Mouse (Mus musculus) liver, postnatal 0 days (tissue): ENCODE measurements at regions not wholly inside any gene's neighbourhood (a gene's known extent, or its start where the extent isn't known, plus 50 kb on each side); places are given as distances from the start of the nearest gene placed in this dataset.

Experiments
- ATAC-seq: fragments of 200-750 bp; cut with Nextera tagmentation; 2 replicates; pipeline ENCODE4 v1.8.0; 2017; ENCODE audit warnings: mild to moderate bottlenecking, moderate library complexity
- DNase-seq: peaks from one replicate; pipeline ENCODE4 v3.0.0-alpha.2; 2016
- H3K27ac ChIP-seq: fragments of 300-500 bp; sonication (generic); 2 replicates; pipeline ENCODE4 v1.5.1; 2014; ENCODE audit warnings: antibody characterized with exemption, moderate library complexity, mild to moderate bottlenecking, low read depth
- H3K27me3 ChIP-seq: fragments of 300-500 bp; sonication (generic); 2 replicates; pipeline ENCODE4 v1.6.1; 2014; ENCODE audit warnings: low read length, control low read depth, mixed read lengths; ENCODE audit not compliant: insufficient read depth
- H3K36me3 ChIP-seq: fragments of 300-500 bp; sonication (generic); replicated peaks from 2 replicates; pipeline ENCODE4 v1.6.1; 2014; ENCODE audit warnings: mild to moderate bottlenecking, control low read depth, low read length, moderate library complexity, mixed read lengths; ENCODE audit not compliant: insufficient read depth
- H3K4me1 ChIP-seq: fragments of 300-500 bp; sonication (generic); 2 replicates; pipeline ENCODE4 v1.6.1; 2014; ENCODE audit warnings: antibody characterized with exemption, mild to moderate bottlenecking, control low read depth; ENCODE audit not compliant: insufficient read depth
- H3K4me2 ChIP-seq: fragments of 300-500 bp; sonication (generic); 2 replicates; pipeline ENCODE4 v1.6.1; 2014; ENCODE audit warnings: low read depth, mild to moderate bottlenecking, low read length, moderate library complexity, mixed read lengths
- H3K4me3 ChIP-seq: fragments of 300-500 bp; sonication (generic); 2 replicates; pipeline ENCODE4 v1.5.1; 2014; ENCODE audit warnings: low read depth, low read length
- H3K9ac ChIP-seq: fragments of 300-500 bp; sonication (generic); replicated peaks from 2 replicates; pipeline ENCODE4 v1.6.1; 2014; ENCODE audit warnings: mild to moderate bottlenecking, moderate library complexity
- H3K9me3 ChIP-seq: fragments of 300-500 bp; sonication (generic); 2 replicates; pipeline ENCODE4 v1.6.1; 2016; ENCODE audit warnings: mild to moderate bottlenecking, control low read depth, low read length, mixed read lengths
- CTCF ChIP-seq: sonication (generic); IDR thresholded peaks from 2 replicates; pipeline ENCODE4 v1.5.1; 2016; ENCODE audit warnings: antibody characterized with exemption, low read depth
- EP300 ChIP-seq: IDR thresholded peaks from 2 replicates; pipeline ENCODE4 v1.6.1; 2016; ENCODE audit warnings: antibody characterized with exemption, low read depth, mild to moderate bottlenecking
- WGBS: fragments of 180-500 bp; shearing (Covaris S2); extraction: QIAGEN DNeasy Blood & Tissue Kit; methylation state at CpG from one replicate; pipeline ENCODE4 v1.1.7; 2014; ENCODE audit not compliant: insufficient replicate concordance; 5-methylcytosine and 5-hydroxymethylcytosine counted together

DNA sequence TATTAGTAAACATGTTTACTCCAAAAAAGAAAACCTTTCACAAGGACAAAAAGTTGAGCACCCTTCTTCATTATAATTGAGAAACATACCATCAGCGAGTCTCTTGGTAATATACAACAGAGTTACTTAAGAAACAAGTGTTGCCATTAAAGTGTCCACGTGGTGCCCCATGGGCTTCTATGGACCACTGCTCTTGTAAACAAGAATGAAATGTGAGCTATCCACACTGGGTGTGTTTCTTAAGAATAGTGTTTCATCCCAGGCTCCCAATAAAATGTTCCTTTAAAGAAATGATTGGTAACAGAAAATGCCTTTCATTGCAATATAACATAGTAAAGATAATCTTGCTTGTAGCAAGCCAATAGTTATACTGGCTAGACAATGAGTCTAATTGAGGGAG is 803.6 kb upstream of the Acvr2a start:
- Histone ChIP-seq H3K4me1 (no peaks in the 10 kb centered on the region), H3K9ac (no peak overlapping the region), H3K36me3 (no peaks in the 10 kb centered on the region), H3K4me2 (no peak overlapping the region), H3K27me3 (no peaks in the 10 kb centered on the region), H3K9me3 (no peaks in the 10 kb centered on the region), H3K27ac (no peak overlapping the region), H3K4me3 (no peak overlapping the region)
- DNase-seq (no peak), ATAC-seq (no peak)
- 73% methylated on average over 2 of the region's 2 CpGs for WGBS
- no peak for TF ChIP-seq EP300
- TF ChIP-seq CTCF: no peak

DNA sequence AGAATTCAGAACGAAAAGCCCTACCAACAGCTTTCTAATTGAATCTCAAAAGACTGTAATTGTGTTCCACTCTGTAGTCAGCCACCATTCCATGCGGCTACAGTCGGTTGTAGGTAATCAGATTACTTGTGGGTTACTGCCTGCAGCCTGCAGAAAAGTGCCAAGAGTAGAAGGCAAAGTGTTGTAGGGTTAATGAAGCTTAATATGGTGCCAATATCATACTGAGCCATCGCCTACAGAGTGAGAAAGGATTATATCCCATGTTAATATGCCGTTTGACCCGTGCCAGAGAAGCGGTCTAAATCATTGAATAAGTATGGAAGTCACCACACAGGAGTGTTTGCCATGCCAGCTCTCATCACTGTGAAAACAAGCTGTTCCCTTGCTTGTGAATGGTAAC is 786.4 kb upstream of the Acvr2a start:
- Histone ChIP-seq H3K4me3 (no peak overlapping the region), H3K36me3 (no peaks in the 10 kb centered on the region), H3K4me1 (no peaks in the 10 kb centered on the region), H3K9me3 (no peaks in the 10 kb centered on the region), H3K4me2 (no peak overlapping the region), H3K9ac (no peak overlapping the region), H3K27me3 (no peaks in the 10 kb centered on the region), H3K27ac (no peak overlapping the region)
- 78% methylated on average over 7 of the region's 7 CpGs for WGBS
- TF ChIP-seq CTCF: no peak
- TF ChIP-seq EP300: no peak
- DNase-seq (no peak), ATAC-seq (no peak)

DNA sequence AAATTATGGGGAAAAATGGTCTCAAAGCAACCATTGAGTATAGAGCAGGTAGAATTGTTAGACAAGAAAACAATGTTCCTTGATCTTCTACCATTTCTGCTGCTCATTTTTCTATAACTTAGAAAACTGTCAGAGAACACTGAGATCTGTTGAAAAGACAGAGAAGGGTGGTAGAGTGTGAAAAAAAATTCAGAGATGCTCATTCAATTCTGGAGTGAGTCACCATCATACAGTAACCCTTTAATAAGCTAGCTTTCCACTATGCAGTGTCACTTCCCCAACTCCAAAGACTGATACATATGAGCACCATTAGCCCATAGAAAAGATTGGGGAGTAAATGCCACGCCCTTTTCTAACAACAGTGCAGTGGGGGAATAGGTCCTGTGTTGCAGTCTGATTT is 752.5 kb upstream of the Acvr2a start:
- ATAC-seq (no peak), DNase-seq (no peak)
- Histone ChIP-seq H3K4me1 (no peaks in the 10 kb centered on the region), H3K4me3 (no peak overlapping the region), H3K4me2 (no peak overlapping the region), H3K9me3 (no peaks in the 10 kb centered on the region), H3K36me3 (no peaks in the 10 kb centered on the region), H3K9ac (no peak overlapping the region), H3K27me3 (no peaks in the 10 kb centered on the region), H3K27ac (no peak overlapping the region)
- TF ChIP-seq CTCF: no peak
- no peak for TF ChIP-seq EP300
- 39% methylated on average over 1 of the region's 1 CpGs for WGBS

DNA sequence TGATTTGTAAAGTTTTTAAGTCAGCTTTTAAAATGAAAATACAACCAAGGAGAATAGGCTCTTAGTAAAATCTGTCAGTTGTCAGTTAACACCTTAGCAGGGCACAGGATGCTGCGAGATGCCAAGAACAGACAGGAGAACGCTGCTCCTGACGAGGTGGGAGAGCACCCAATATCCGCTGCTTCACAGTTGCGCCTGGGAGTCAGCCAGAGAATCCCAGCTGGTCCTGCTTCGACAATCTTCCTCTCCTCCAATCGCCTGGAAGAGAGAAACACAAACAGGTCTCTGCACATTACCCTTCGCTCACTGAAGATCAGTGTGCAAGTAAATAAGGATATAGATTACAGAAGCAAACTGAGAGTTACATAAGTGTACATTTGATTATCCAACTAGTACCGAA is 750.5 kb upstream of the Acvr2a start:
- no peak overlapping the region for H3K27ac ChIP-seq
- no peak for ATAC-seq
- 60% methylated on average over 9 of the region's 9 CpGs for WGBS
- no peaks in the 10 kb centered on the region for H3K4me1 ChIP-seq
- H3K4me3 ChIP-seq: no peak overlapping the region
- no peaks in the 10 kb centered on the region for H3K27me3 ChIP-seq
- H3K36me3 ChIP-seq: no peaks in the 10 kb centered on the region
- no peak overlapping the region for H3K4me2 ChIP-seq
- H3K9ac ChIP-seq: no peak overlapping the region
- no peaks in the 10 kb centered on the region for H3K9me3 ChIP-seq
- TF ChIP-seq CTCF (no peak), EP300 (no peak)
- no peak for DNase-seq

DNA sequence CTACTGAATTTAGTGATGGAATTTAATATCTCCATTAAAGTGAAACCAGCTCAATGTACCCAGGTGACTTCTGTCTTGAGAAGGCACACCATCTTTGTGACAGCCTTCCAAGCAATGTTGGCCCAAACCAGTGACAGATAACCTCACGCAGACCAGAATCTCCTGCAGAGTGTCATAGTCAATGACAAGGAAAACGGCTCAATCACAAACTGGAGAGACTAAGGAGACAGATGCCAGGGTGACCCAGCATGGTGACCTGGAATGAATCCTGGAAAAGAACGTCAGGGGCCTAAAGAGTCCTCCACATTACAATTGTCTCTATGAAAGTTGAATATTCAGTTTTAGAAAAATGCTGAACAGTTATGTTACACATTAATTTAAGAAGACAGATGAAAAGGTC is 748.7 kb upstream of the Acvr2a start:
- no peak overlapping the region for H3K4me2 ChIP-seq
- WGBS: 59% methylated on average over 3 of the region's 3 CpGs
- ATAC-seq (no peak), DNase-seq (no peak)
- H3K27me3 ChIP-seq: no peaks in the 10 kb centered on the region
- H3K9me3 ChIP-seq: no peaks in the 10 kb centered on the region
- TF ChIP-seq EP300: no peak
- TF ChIP-seq CTCF: no peak
- no peak overlapping the region for H3K9ac ChIP-seq
- H3K36me3 ChIP-seq: no peaks in the 10 kb centered on the region
- no peaks in the 10 kb centered on the region for H3K4me1 ChIP-seq
- H3K27ac ChIP-seq: no peak overlapping the region
- no peak overlapping the region for H3K4me3 ChIP-seq

DNA sequence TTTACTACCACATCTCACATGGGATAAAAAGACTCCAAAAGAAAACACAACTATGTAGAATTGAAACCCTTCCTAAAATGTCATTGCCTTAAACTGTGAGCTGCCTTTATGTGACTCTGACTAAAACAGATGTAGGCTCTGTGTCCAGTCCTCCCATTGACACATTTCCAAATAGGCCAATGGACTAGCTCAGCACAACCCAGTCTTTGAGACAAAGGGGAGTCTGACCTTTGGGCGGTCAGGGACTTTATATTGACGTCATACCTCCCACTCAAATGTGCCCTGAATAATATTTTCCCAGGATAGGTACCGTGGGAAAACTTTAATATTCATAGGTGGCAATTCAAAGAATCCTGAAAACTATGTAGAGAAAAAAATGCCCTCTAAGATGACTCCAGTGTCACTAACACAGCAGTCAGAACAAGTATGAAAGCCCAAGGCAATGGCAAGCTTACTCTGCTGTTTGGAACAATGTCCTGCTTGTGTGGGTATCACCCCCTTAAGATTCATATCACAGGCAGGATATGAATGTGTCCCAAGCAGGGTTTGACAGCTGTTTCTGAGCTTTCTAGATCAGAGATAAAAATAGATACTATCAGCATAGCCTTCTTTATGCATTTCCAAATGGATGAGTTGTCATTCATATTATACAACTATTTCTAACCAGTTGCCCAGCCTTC is 731.6 kb upstream of the Acvr2a start:
- no peak overlapping the region for H3K4me2 ChIP-seq
- H3K9me3 ChIP-seq: no peaks in the 10 kb centered on the region
- DNase-seq: no peak
- H3K4me1 ChIP-seq: no peaks in the 10 kb centered on the region
- no peaks in the 10 kb centered on the region for H3K27me3 ChIP-seq
- 72% methylated on average over 3 of the region's 3 CpGs for WGBS
- H3K27ac ChIP-seq: no peak overlapping the region
- no peak for TF ChIP-seq EP300
- no peak for TF ChIP-seq CTCF
- H3K9ac ChIP-seq: no peak overlapping the region
- H3K36me3 ChIP-seq: no peaks in the 10 kb centered on the region
- no peak for ATAC-seq
- no peak overlapping the region for H3K4me3 ChIP-seq

DNA sequence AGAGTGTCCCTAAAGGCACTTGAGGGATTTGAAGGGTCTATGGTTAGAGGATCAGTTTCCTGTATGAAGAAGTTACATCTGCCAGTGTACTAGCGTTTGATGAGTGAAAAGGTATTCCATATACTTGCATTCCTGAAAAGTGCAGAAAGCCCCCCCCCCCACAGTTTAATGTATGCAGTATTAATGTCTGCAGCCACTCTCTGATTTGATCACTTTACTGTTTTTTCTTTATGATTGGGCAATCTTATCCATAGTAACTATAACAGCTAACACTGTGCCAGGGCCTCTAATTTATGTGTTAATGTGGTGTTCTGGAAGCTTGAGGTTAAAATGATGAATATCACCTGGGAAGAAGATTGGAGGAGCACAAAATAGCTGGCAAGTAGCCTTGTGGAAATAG is 715.6 kb upstream of the Acvr2a start:
- DNase-seq: no peak
- Histone ChIP-seq H3K4me1 (no peaks in the 10 kb centered on the region), H3K27ac (no peak overlapping the region), H3K4me3 (no peak overlapping the region), H3K9ac (no peak overlapping the region), H3K9me3 (no peaks in the 10 kb centered on the region), H3K36me3 (no peaks in the 10 kb centered on the region), H3K27me3 (no peaks in the 10 kb centered on the region), H3K4me2 (no peak overlapping the region)
- no peak for ATAC-seq
- WGBS: 79% methylated on average over 1 of the region's 1 CpGs
- TF ChIP-seq EP300 (no peak), CTCF (no peak)
